Mouse (Mus musculus) intestine, embryonic 16.5 days (tissue): ENCODE results near the gene Mybpc1. TPM values are rescaled to one million over a fixed set of nuclear protein-coding genes. Genes with fewer than 3 reads are reported as not detected.

Experiments used
- ATAC-seq: fragments of 200-750 bp; cut with Nextera tagmentation; 2 replicates; pipeline ENCODE4 v1.8.0; 2017; ENCODE audit warnings: moderate TSS enrichment, moderate library complexity
- H3K27ac ChIP-seq: fragments of 300-500 bp; sonication (generic); 2 replicates; pipeline ENCODE4 v1.5.1; 2014; ENCODE audit warnings: mild to moderate bottlenecking, low read length
- H3K27me3 ChIP-seq: fragments of 300-500 bp; sonication (generic); replicated peaks from 2 replicates; pipeline ENCODE4 v1.6.1; 2014; ENCODE audit warnings: low read length, control low read depth, mixed read lengths; ENCODE audit not compliant: control insufficient read depth, insufficient read depth
- H3K36me3 ChIP-seq: fragments of 300-500 bp; sonication (generic); 2 replicates; pipeline ENCODE4 v1.6.1; 2014; ENCODE audit warnings: low read length, control low read depth; ENCODE audit not compliant: control insufficient read depth, insufficient read depth
- H3K4me1 ChIP-seq: fragments of 300-500 bp; sonication (generic); 2 replicates; pipeline ENCODE4 v1.6.1; 2014; ENCODE audit warnings: low read length, control low read depth, mixed read lengths; ENCODE audit not compliant: control insufficient read depth, insufficient read depth
- H3K4me2 ChIP-seq: fragments of 300-500 bp; sonication (generic); 2 replicates; pipeline ENCODE4 v1.6.1; 2014; ENCODE audit warnings: low read depth, low read length, control low read depth
- H3K4me3 ChIP-seq: fragments of 300-500 bp; sonication (generic); 2 replicates; pipeline ENCODE4 v1.5.1; 2014; ENCODE audit warnings: mild to moderate bottlenecking, low read length
- H3K9ac ChIP-seq: fragments of 300-500 bp; sonication (generic); 2 replicates; pipeline ENCODE4 v1.6.1; 2014; ENCODE audit warnings: low read depth, low read length
- H3K9me3 ChIP-seq: fragments of 300-500 bp; sonication (generic); 2 replicates; pipeline ENCODE4 v1.6.1; 2016; ENCODE audit warnings: low read length, control low read depth; ENCODE audit not compliant: control insufficient read depth
- WGBS: fragments of 180-500 bp; shearing (Covaris S2); extraction: QIAGEN DNeasy Blood & Tissue Kit; methylation state at CpG from one replicate; pipeline ENCODE4 v1.1.7; 2014; 5-methylcytosine and 5-hydroxymethylcytosine counted together
- polyA plus RNA-seq: library from polyadenylated mRNA; unstranded; fragments of >200 nt; fragmentation: Nextera tagmentation; extraction: Ambion mirVana; gene quantifications from 2 replicates; pipeline ENCODE4 v1.2.1, GENCODE M21; 2015

The Mybpc1 gene
- polyA plus RNA-seq, 1 experiment from 2014 or later = 1.9 TPM

DNA sequence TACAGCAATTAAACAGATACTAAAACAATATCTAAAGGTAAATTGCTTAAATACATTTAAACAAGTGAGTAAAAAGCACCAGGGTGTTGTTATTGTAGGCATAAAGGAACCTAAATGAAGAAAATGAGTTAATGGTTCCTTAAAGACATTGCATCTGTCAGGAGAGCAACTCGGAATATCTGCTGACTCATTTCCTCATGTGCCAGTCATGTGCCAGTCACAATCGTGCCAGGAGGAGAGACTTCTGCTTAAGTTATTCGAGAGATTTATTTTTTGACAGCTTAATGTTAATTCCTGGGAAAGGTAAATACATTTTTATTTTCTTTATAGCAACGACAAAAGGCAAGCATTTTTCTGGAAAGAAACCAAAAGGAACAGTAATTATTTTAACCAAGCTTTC is 26.3 kb downstream of the Mybpc1 start:
- no peak overlapping the region for H3K9ac ChIP-seq
- no peak overlapping the region for H3K4me2 ChIP-seq
- ATAC-seq = no peak
- H3K4me1 ChIP-seq = no peaks in the 10 kb centered on the region
- no peaks in the 10 kb centered on the region for H3K9me3 ChIP-seq
- no peak overlapping the region for H3K27ac ChIP-seq
- WGBS = 82% methylated on average over 4 of the region's 4 CpGs
- no peaks in the 10 kb centered on the region for H3K27me3 ChIP-seq
- H3K36me3 ChIP-seq = no peaks in the 10 kb centered on the region
- H3K4me3 ChIP-seq = no peak overlapping the region

DNA sequence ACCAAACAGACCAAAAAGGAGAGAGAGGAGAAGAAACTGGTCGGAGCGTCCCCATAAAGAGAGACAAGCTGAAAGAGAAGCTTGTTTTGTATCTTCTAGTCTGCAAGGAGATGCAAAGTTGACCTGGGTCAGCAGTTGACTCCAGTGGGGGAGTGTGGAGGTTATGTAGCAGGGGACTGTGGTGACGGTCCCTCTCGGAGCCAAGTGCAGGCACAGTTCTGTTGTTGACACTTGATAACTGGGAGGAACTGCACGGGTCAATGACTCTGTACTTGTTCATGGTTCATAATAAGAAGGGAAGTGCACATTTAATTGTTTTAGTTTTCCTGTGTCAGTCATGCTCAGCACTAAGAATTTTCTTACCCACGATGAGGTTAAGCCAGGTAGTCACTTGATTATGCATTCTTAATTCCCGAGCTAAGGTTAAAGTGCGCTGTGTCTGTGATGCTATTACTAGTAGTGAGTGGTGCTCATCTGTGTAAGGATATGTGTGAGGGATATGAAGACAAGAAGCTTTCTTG is 30.8 kb downstream of the Mybpc1 start:
- no peak overlapping the region for H3K27ac ChIP-seq
- H3K4me2 ChIP-seq = no peak overlapping the region
- 74% methylated on average over 8 of the region's 8 CpGs for WGBS
- H3K9ac ChIP-seq = no peak overlapping the region
- no peaks in the 10 kb centered on the region for H3K9me3 ChIP-seq
- no peaks in the 10 kb centered on the region for H3K27me3 ChIP-seq
- H3K36me3 ChIP-seq = no peaks in the 10 kb centered on the region
- no peak overlapping the region for H3K4me3 ChIP-seq
- no peak for ATAC-seq
- H3K4me1 ChIP-seq = no peaks in the 10 kb centered on the region

DNA sequence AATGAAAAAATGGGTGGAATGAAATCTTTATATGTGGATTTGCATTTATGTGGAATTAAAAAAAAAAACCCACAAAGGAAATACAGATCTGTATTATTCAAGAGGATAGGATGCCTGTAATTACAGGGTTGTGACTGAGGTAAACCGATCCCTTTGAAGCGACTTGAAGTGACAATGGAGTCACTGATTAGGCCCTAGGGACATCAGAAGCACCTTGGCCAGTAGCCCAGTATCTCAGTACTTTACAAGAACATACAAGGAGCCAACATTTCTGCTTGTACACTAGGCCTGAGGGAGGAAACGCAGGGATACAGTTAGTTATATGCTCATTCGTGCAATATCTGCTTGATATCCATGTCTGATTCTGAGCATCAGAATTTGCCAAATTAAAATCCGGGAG is 32.8 kb downstream of the Mybpc1 start:
- Histone ChIP-seq H3K36me3 (no peaks in the 10 kb centered on the region), H3K4me2 (no peak overlapping the region), H3K27me3 (no peaks in the 10 kb centered on the region), H3K9ac (no peak overlapping the region), H3K4me1 (no peaks in the 10 kb centered on the region), H3K9me3 (no peaks in the 10 kb centered on the region), H3K4me3 (no peak overlapping the region), H3K27ac (no peak overlapping the region)
- no peak for ATAC-seq
- 86% methylated on average over 5 of the region's 5 CpGs for WGBS

DNA sequence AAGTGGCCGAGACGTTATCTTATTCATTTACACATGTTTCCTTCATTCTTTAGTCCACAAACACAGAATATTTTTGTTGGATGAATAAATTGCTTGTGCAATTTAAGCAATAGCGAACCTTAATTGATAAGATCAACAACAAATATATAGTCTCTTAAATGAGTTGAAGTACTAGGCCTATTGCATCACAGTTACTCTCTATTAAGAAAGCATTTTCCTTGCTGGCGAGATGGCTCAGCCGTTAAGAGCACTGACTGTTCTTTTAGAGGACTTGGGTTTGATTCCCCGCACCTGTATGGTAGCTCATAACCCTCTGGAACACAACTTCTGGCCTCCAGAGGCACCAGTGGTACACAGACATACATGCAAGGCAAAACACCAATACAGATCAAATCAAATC is 47.9 kb downstream of the Mybpc1 start:
- Histone ChIP-seq H3K27me3 (no peaks in the 10 kb centered on the region), H3K4me1 (no peaks in the 10 kb centered on the region), H3K36me3 (no peaks in the 10 kb centered on the region), H3K27ac (no peak overlapping the region), H3K9ac (no peak overlapping the region), H3K9me3 (no peaks in the 10 kb centered on the region), H3K4me3 (no peak overlapping the region), H3K4me2 (no peak overlapping the region)
- no peak for ATAC-seq
- 87% methylated on average over 6 of the region's 6 CpGs for WGBS

DNA sequence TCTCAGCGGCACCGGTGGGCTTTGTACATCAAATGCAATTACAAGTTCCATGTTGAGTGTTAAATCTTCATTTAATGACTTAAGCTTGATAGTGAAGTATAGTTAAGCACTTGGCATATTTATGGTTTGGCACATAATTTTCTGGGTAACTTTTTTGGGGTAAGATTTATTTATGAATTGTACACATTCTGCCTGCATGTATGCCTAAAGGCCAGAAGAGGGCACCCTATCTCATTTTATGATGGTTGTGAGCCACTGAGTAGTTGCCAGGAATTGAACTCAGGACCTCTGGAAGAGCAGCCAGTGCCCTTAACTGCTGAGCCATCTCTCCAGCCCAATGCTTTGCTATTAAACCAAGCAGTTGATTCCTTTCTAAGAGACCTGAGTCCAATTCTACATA is 52.2 kb downstream of the Mybpc1 start:
- Histone ChIP-seq H3K4me2 (no peak overlapping the region), H3K27me3 (no peaks in the 10 kb centered on the region), H3K9me3 (no peaks in the 10 kb centered on the region), H3K36me3 (no peaks in the 10 kb centered on the region), H3K4me3 (no peak overlapping the region), H3K27ac (no peak overlapping the region), H3K9ac (no peak overlapping the region), H3K4me1 (no peaks in the 10 kb centered on the region)
- 94% methylated on average over 2 of the region's 2 CpGs for WGBS
- ATAC-seq = no peak

DNA sequence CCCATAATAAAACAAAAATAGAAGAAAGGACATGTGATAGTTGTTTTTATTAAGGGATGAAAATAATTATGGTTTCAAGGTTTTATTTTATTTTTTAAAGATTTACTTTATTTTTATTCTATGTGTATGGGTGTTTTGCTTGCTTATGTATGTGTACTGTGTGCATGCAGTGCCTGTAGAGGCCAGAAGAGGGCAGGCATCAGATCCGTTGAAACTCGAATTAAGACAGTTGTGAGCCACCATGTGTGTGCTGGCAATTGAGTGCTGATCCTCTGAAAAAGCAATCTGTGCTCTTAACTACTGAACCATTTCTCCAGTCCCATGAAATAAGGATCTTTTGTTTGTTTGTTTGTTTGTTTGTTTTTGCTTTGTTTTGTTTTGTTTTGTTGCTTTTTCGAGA is 54.7 kb downstream of the Mybpc1 start:
- Histone ChIP-seq H3K27me3 (no peaks in the 10 kb centered on the region), H3K4me3 (no peak overlapping the region), H3K27ac (no peak overlapping the region), H3K9me3 (no peaks in the 10 kb centered on the region), H3K9ac (no peak overlapping the region), H3K36me3 (no peaks in the 10 kb centered on the region), H3K4me2 (no peak overlapping the region), H3K4me1 (no peaks in the 10 kb centered on the region)
- no peak for ATAC-seq
- 72% methylated on average over 3 of the region's 3 CpGs for WGBS

DNA sequence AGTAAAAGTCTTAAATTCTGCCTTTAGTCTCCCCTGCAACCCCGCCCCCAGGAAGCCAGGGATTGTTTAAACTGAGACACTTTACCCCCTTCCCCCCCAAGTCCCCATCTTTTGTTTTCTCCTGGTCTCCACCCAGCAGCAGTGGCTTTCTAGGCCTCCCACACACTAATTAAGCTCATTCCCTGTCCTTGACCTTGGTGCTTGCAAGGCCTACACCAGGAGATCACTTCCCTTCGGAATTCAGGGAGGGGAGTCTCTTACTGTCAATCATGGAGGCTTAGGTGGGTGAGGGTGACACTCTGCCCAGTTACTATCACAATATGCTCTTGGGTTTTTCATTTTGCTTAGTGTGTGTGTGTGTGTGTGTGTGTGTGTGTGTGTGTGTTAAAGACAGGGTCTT is 57.3 kb downstream of the Mybpc1 start:
- no peak for ATAC-seq

DNA sequence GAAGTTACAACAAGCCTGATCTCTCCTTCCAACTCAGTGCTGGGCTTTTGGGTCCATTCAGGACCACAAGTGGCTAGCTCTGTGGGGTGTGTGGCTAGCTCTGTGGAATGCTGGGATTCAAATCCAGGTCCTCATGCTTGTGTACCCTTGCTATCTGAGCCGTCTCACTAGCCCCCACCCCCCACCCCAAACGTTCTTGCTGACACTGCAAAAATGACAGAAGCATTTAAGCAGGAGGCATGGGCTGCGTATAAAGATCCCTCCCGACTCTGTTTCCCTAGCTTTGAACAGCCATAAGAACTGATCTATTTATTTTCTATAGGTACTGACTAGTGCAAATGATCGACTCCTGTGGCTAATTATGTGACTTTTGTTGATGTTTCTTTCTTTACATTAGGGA is 74.3 kb downstream of the Mybpc1 start:
- Histone ChIP-seq H3K27ac (no peak overlapping the region), H3K4me2 (no peak overlapping the region), H3K4me1 (no peaks in the 10 kb centered on the region), H3K9ac (no peak overlapping the region), H3K9me3 (0 out of 2 replicates have a peak, but pooled peaks cover 2% of the 10 kb centered on the region), H3K4me3 (no peak overlapping the region), H3K36me3 (no peaks in the 10 kb centered on the region), H3K27me3 (no peaks in the 10 kb centered on the region)
- ATAC-seq = no peak
- 69% methylated on average over 5 of the region's 5 CpGs for WGBS

More for the DNA sequence above, 57.3 kb downstream of the Mybpc1 start:
- Histone ChIP-seq H3K27me3 (no peaks in the 10 kb centered on the region), H3K4me1 (no peaks in the 10 kb centered on the region), H3K27ac (no peak overlapping the region), H3K4me3 (no peak overlapping the region), H3K9me3 (peaks cover 9% of the 10 kb centered on the region; the same call in 1 of the 2 replicates), H3K36me3 (no peaks in the 10 kb centered on the region), H3K9ac (no peak overlapping the region), H3K4me2 (no peak overlapping the region)
- 49% methylated on average over 2 of the region's 2 CpGs for WGBS

DNA sequence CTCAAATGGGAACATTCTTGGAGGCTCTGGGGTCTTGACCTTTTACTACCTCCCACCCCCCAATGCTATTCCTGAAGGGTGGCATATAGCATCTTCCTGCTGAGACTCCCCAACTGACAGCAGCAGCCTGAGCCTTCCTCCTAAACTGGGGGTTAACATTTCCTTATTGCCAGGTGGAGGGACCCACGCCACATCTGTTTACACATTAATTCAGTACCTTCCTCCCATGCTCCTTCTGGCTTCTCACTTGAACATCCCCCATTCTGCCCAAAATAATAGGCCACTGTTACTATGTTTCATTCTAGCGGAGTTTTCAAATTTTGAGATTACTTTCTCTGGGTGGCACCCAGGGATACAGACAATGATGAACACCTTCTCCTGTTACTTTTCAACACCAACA is 80.9 kb downstream of the Mybpc1 start:
- no peaks in the 10 kb centered on the region for H3K36me3 ChIP-seq
- no peak overlapping the region for H3K4me2 ChIP-seq
- no peak overlapping the region for H3K27ac ChIP-seq
- H3K4me1 ChIP-seq = no peaks in the 10 kb centered on the region
- H3K27me3 ChIP-seq = no peaks in the 10 kb centered on the region
- H3K9me3 ChIP-seq = no peaks in the 10 kb centered on the region
- no peak for ATAC-seq
- 65% methylated on average over 2 of the region's 2 CpGs for WGBS
- no peak overlapping the region for H3K4me3 ChIP-seq
- H3K9ac ChIP-seq = no peak overlapping the region

DNA sequence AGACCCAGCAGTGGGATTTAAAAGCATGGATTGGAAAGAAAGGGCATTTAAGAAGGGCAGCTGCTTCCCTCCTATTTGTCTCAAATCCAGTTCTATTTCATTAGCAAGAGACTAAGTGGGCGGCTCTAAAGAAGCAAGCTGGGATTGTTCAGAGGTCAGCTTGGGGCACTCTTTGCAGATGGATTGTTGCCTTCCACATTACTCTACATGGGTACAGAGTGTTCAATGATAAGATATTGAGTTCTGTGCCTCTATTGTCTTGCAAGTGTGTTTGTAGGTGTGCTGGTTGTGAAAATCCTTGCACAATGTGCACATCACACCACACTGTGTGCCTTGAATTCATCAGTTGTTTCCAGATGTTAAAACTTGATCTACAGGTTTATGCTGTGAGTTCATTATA is 81.7 kb downstream of the Mybpc1 start:
- H3K4me2 ChIP-seq = no peak overlapping the region
- peak overlapping the region; percentile 65 for H3K27ac ChIP-seq
- peak; percentile 84 for ATAC-seq
- H3K4me1 ChIP-seq = no peaks in the 10 kb centered on the region
- H3K36me3 ChIP-seq = no peaks in the 10 kb centered on the region
- H3K4me3 ChIP-seq = no peak overlapping the region
- WGBS = 61% methylated on average over 1 of the region's 1 CpGs
- no peak overlapping the region for H3K9ac ChIP-seq
- H3K9me3 ChIP-seq = no peaks in the 10 kb centered on the region
- H3K27me3 ChIP-seq = no peaks in the 10 kb centered on the region
